Mouse (Mus musculus): ENCODE measurements at regions not wholly inside any gene's neighbourhood (a gene's known extent, or its start where the extent isn't known, plus 50 kb on each side); places are given as distances from the start of the nearest gene placed in this dataset.

- Histone ChIP-seq H3K36me3 (ENCODE audit: control insufficient read depth in 1 of 2, insufficient read depth in 2 of 2, low read length in 2 of 2) (no peaks in the 10 kb centered on the region), H3K27ac (ENCODE audit: control insufficient read depth, low read depth, low read length) (no peak overlapping the region), H3K79me2 (ENCODE audit: control insufficient read depth, insufficient read depth, low read length, poor library complexity) (no peaks in the 10 kb centered on the region), H3K4me1 (ENCODE audit: control insufficient read depth in 1 of 2, insufficient read depth in 2 of 2, low read length in 2 of 2) (no peaks in the 10 kb centered on the region), H3K4me3 (ENCODE audit: control insufficient read depth in 1 of 2, insufficient read depth in 1 of 2, low read depth in 2 of 2, low read length in 2 of 2) (no peak overlapping the region), H3K9me3 (replicated peaks; ENCODE audit: insufficient read depth, low read length) (no peaks in the 10 kb centered on the region), H3K9ac (ENCODE audit: control insufficient read depth, low read depth, low read length, poor library complexity, severe bottlenecking) (no peak overlapping the region), H3K27me3 (ENCODE audit: control insufficient read depth in 1 of 2, insufficient read depth in 2 of 2, low read length in 2 of 2) (no peaks in the 10 kb centered on the region)
- TF ChIP-seq CHD2 (IDR thresholded peaks at IDR 0.05; ENCODE audit: low read length) (no peak), MYC (IDR thresholded peaks at IDR 0.05; ENCODE audit: low read depth, low read length) (no peak)
- no peak for DNase-seq (ENCODE audit: low read depth, low spot score)
Observed at GRCm38 (mm10) chr8:116379851-116380250, 124.9 kb upstream of the Dynlrb2 start.

DNA sequence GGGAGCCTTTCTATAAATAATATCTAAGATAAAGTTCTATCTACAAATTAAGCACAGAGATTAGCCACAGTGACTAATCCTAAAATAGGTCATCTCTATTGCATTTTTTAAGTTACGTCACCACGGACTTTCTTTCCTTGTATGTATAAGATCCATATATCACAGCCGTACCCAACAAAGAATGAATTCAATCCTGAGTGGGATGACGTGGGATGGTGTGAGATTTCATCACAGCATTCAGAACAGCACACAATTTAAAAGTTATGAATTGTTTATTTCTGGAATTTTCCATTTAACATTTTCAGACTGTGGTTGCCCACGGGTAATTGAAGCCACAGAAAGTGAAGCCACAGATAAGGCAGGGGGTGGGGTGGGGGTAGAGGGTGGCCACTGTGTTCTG is 129.0 kb upstream of the Dynlrb2 start:
- no peaks in the 10 kb centered on the region for H3K27me3 ChIP-seq (ENCODE audit: control insufficient read depth in 1 of 2, insufficient read depth in 2 of 2, low read length in 2 of 2)
- no peak overlapping the region for H3K27ac ChIP-seq (ENCODE audit: control insufficient read depth, low read depth, low read length)
- no peaks in the 10 kb centered on the region for H3K9me3 ChIP-seq (replicated peaks; ENCODE audit: insufficient read depth, low read length)
- no peaks in the 10 kb centered on the region for H3K79me2 ChIP-seq (ENCODE audit: control insufficient read depth, insufficient read depth, low read length, poor library complexity)
- no peak overlapping the region for H3K9ac ChIP-seq (ENCODE audit: control insufficient read depth, low read depth, low read length, poor library complexity, severe bottlenecking)
- no peak for TF ChIP-seq ELF1 (IDR thresholded peaks at IDR 0.05; ENCODE audit: low read depth, low read length)
- no peak for TF ChIP-seq KAT2A (conservative IDR thresholded peaks at IDR 0.05; ENCODE audit: low read depth, low read length)
- no peak for TF ChIP-seq MAZ (IDR thresholded peaks at IDR 0.05; ENCODE audit: low read depth, low read length)
- no peak for TF ChIP-seq MAX (IDR thresholded peaks at IDR 0.05; ENCODE audit: low read length)
- no peak for TF ChIP-seq MEF2A (IDR thresholded peaks at IDR 0.05; ENCODE audit: extremely low read depth, insufficient replicate concordance, low read depth, low read length, poor library complexity, severe bottlenecking)
- no peak for TF ChIP-seq BHLHE40 (IDR thresholded peaks at IDR 0.05; ENCODE audit: borderline replicate concordance, low read depth, low read length)
- TF ChIP-seq TAL1 (IDR thresholded peaks at IDR 0.05; ENCODE audit: low read length): no peak
- no peak for TF ChIP-seq POLR2A (IDR thresholded peaks at IDR 0.05; ENCODE audit: control insufficient read depth in 1 of 2, insufficient read depth in 1 of 2, low read depth in 1 of 2, low read length in 2 of 2, poor library complexity in 1 of 2)
- TF ChIP-seq POLR2AphosphoS5 (IDR thresholded peaks at IDR 0.05; ENCODE audit: borderline replicate concordance, low read depth, low read length): no peak
- no peak for TF ChIP-seq USF2 (IDR thresholded peaks at IDR 0.05; ENCODE audit: borderline replicate concordance in 1 of 2, insufficient read depth in 1 of 2, low read depth in 1 of 2, low read length in 2 of 2)
- TF ChIP-seq ZNF384 (IDR thresholded peaks at IDR 0.05; ENCODE audit: low read depth, low read length): no peak
- TF ChIP-seq RAD21 (IDR thresholded peaks at IDR 0.05; ENCODE audit: low read depth, low read length): no peak
- no peak for TF ChIP-seq TBP (IDR thresholded peaks at IDR 0.05; ENCODE audit: low read depth, low read length)
- TF ChIP-seq HCFC1 (IDR thresholded peaks at IDR 0.05; ENCODE audit: low read depth, low read length): no peak
- TF ChIP-seq ZMIZ1 (IDR thresholded peaks at IDR 0.05; ENCODE audit: low read depth, low read length): no peak
- TF ChIP-seq CTCF (IDR thresholded peaks at IDR 0.05 in 2 of 3, conservative IDR thresholded peaks at IDR 0.05 in 1 of 3; ENCODE audit: control insufficient read depth in 1 of 3, insufficient read depth in 1 of 3, low read depth in 2 of 3, low read length in 3 of 3, poor library complexity in 1 of 3, severe bottlenecking in 1 of 3): no peak
- H3K36me3 ChIP-seq (ENCODE audit: control insufficient read depth in 1 of 2, insufficient read depth in 2 of 2, low read length in 2 of 2): no peaks in the 10 kb centered on the region
- no peaks in the 10 kb centered on the region for H3K4me1 ChIP-seq (ENCODE audit: control insufficient read depth in 1 of 2, insufficient read depth in 2 of 2, low read length in 2 of 2)
- no peak overlapping the region for H3K4me3 ChIP-seq (ENCODE audit: control insufficient read depth in 1 of 2, insufficient read depth in 1 of 2, low read depth in 2 of 2, low read length in 2 of 2)
- no peak for DNase-seq (ENCODE audit: low read depth, low spot score)

All from MEL (cell line).